Comparison of ENCODE assay signal across 8 mouse cellular contexts in genomic region chr6:116651437-116652118, GRCm38 (mm10). TPM values are rescaled to one million over a fixed set of nuclear protein-coding genes. Genes with fewer than 3 reads are reported as not detected.
A peak's percentile ranks its signal among the peaks of the same experiment; 100 is the strongest.
DNase-seq lines count a peak whose midpoint lies in the region; ATAC-seq lines count a peak whose summit lies in the region.

No protein-coding gene starts in this region.

- H3K9me3 ChIP-seq in hindbrain, embryonic 14.5 days (ENCODE audit: control insufficient read depth, low read length): no peaks in the 10 kb centered on the region
- H3K9me3 ChIP-seq in hindbrain, embryonic 11.5 days (ENCODE audit: control insufficient read depth, low read length): no peaks in the 10 kb centered on the region
- H3K9me3 ChIP-seq in lung, embryonic 15.5 days: no peaks in the 10 kb centered on the region

- H3K4me3 ChIP-seq in hindbrain, embryonic 14.5 days (replicated peaks; ENCODE audit: low read length): no peak overlapping the region
- H3K4me3 ChIP-seq in hindbrain, embryonic 11.5 days (ENCODE audit: low read depth, low read length): no peak overlapping the region
- peak overlapping the region; percentile 29 for H3K4me3 ChIP-seq in lung, embryonic 15.5 days

- no peak for DNase-seq in hindbrain, embryonic 14.5 days (ENCODE audit: low spot score)
- DNase-seq in hindbrain, embryonic 11.5 days (ENCODE audit: low spot score): no peak
- peak; percentile 50 for DNase-seq in gastrocnemius, postnatal 14 days
- peak; percentile 63 for DNase-seq in kidney, adult 18-20 months
- no peak for DNase-seq in thymus, adult 18-20 months
- no peak for DNase-seq in left cerebral cortex, adult 8-10 months (ENCODE audit: low spot score in 2 of 2)
- DNase-seq in left cerebral cortex, adult 9 months (ENCODE audit: low spot score in 2 of 2): no peak

- H3K27ac ChIP-seq in hindbrain, embryonic 14.5 days: no peak overlapping the region
- H3K27ac ChIP-seq in hindbrain, embryonic 11.5 days (ENCODE audit: low read depth, low read length): no peak overlapping the region
- no peak overlapping the region for H3K27ac ChIP-seq in lung, embryonic 15.5 days

- no peaks in the 10 kb centered on the region for H3K36me3 ChIP-seq in hindbrain, embryonic 14.5 days (replicated peaks; ENCODE audit: control insufficient read depth, insufficient read depth)
- no peaks in the 10 kb centered on the region for H3K36me3 ChIP-seq in hindbrain, embryonic 11.5 days (ENCODE audit: control insufficient read depth, insufficient read depth, low read length)
- no peaks in the 10 kb centered on the region for H3K36me3 ChIP-seq in lung, embryonic 15.5 days

- 76% methylated on average over 20 of the region's 20 CpGs for WGBS in hindbrain, embryonic 14.5 days
- WGBS in hindbrain, embryonic 11.5 days: 81% methylated on average over 20 of the region's 20 CpGs
- WGBS in lung, embryonic 15.5 days: 51% methylated on average over 20 of the region's 20 CpGs

- no peaks in the 10 kb centered on the region for H3K4me1 ChIP-seq in hindbrain, embryonic 14.5 days (replicated peaks; ENCODE audit: control insufficient read depth, insufficient read depth, low read length)
- no peaks in the 10 kb centered on the region for H3K4me1 ChIP-seq in hindbrain, embryonic 11.5 days (replicated peaks; ENCODE audit: control insufficient read depth, insufficient read depth, low read length)
- peaks cover 15% of the 10 kb centered on the region; the same call in 1 of the 2 replicates for H3K4me1 ChIP-seq in lung, embryonic 15.5 days

- ATAC-seq in hindbrain, embryonic 14.5 days (ENCODE audit: low FRiP score): no peak
- no peak for ATAC-seq in hindbrain, embryonic 11.5 days (ENCODE audit: low FRiP score)
- ATAC-seq in lung, embryonic 15.5 days (ENCODE audit: borderline replicate concordance, extremely low read depth, low FRiP score, low TSS enrichment): no peak

- no peak overlapping the region for H3K9ac ChIP-seq in hindbrain, embryonic 14.5 days
- H3K9ac ChIP-seq in hindbrain, embryonic 11.5 days (ENCODE audit: low read depth, low read length): no peak overlapping the region
- H3K9ac ChIP-seq in lung, embryonic 15.5 days: peak overlapping the region; percentile 22; the same call in 1 of the 2 replicates

- H3K27me3 ChIP-seq in hindbrain, embryonic 14.5 days (ENCODE audit: control insufficient read depth, insufficient read depth, low read length): no peaks in the 10 kb centered on the region
- H3K27me3 ChIP-seq in hindbrain, embryonic 11.5 days (ENCODE audit: control insufficient read depth, insufficient read depth, low read length): no peaks in the 10 kb centered on the region
- H3K27me3 ChIP-seq in lung, embryonic 15.5 days: no peaks in the 10 kb centered on the region

- peak overlapping the region; percentile 11; the same call in 1 of the 2 replicates for H3K4me2 ChIP-seq in hindbrain, embryonic 14.5 days (replicated peaks)
- no peak overlapping the region for H3K4me2 ChIP-seq in hindbrain, embryonic 11.5 days (replicated peaks; ENCODE audit: low read depth, low read length)
- H3K4me2 ChIP-seq in lung, embryonic 15.5 days: peak overlapping the region; percentile 47

- intact Hi-C loops in gastrocnemius, postnatal 14 days (cut with DNase I; ENCODE audit: low total_unique reads): no loop called here

RNA-seq across cellular contexts. Expression of gene Depp1, which starts 1.2 kb away (rescaled TPM):
- 8.2 and 8.7 TPM in 2 replicates for polyA plus RNA-seq in hindbrain, embryonic 14.5 days (2014; fragmentation: Nextera tagmentation; extraction: Ambion mirVana)
- polyA plus RNA-seq in hindbrain, embryonic 11.5 days (2014; fragmentation: Nextera tagmentation; extraction: Ambion mirVana): 9.8 and 12.0 TPM in 2 replicates
- 10 to 100 TPM in 1 of 2 experiments, 1 to 10 TPM in 1; 7.4 to 43.8 TPM for total RNA-seq in gastrocnemius, postnatal 14 days (2021)
- 33.2 and 38.0 TPM in 2 replicates for polyA plus RNA-seq in lung, embryonic 15.5 days (2015; fragmentation: Nextera tagmentation; extraction: Ambion mirVana)
- total RNA-seq in left cerebral cortex, adult 8-10 months (2022): 1 to 10 TPM; 1.7 to 3.3 (median 2.4) TPM

RNA-seq across cellular contexts. Expression of gene Rassf4, which starts 22.2 kb away (rescaled TPM):
- polyA plus RNA-seq in hindbrain, embryonic 14.5 days (2014; fragmentation: Nextera tagmentation; extraction: Ambion mirVana): 30.3 and 33.1 TPM in 2 replicates
- 60.7 and 78.3 TPM in 2 replicates for polyA plus RNA-seq in hindbrain, embryonic 11.5 days (2014; fragmentation: Nextera tagmentation; extraction: Ambion mirVana)
- total RNA-seq in gastrocnemius, postnatal 14 days (2021): 1 to 10 TPM; 5.1 to 5.2 TPM
- 6.0 TPM in 2 replicates for polyA plus RNA-seq in lung, embryonic 15.5 days (2015; fragmentation: Nextera tagmentation; extraction: Ambion mirVana)
- total RNA-seq in left cerebral cortex, adult 8-10 months (2022): 1 to 10 TPM; 6.2 to 8.6 (median 7.4) TPM

RNA-seq across cellular contexts. Expression of gene Zfp422, which starts 22.8 kb away (rescaled TPM):
- polyA plus RNA-seq in hindbrain, embryonic 14.5 days (2014; fragmentation: Nextera tagmentation; extraction: Ambion mirVana): 138 and 146 TPM in 2 replicates
- 313 and 337 TPM in 2 replicates for polyA plus RNA-seq in hindbrain, embryonic 11.5 days (2014; fragmentation: Nextera tagmentation; extraction: Ambion mirVana)
- 10 to 100 TPM; 12.6 to 14.8 TPM for total RNA-seq in gastrocnemius, postnatal 14 days (2021)
- 162 and 169 TPM in 2 replicates for polyA plus RNA-seq in lung, embryonic 15.5 days (2015; fragmentation: Nextera tagmentation; extraction: Ambion mirVana)
- total RNA-seq in left cerebral cortex, adult 8-10 months (2022): 10 to 100 TPM; 19.5 to 32.6 (median 23.2) TPM

Comparison
In these comparisons a context has a peak if more than half of its experiments do, and no peak if none do; other contexts are left out.
1. DNase-seq: peak in gastrocnemius, postnatal 14 days (single experiment) and kidney, adult 18-20 months (single experiment); none in hindbrain, embryonic 14.5 days (single experiment), hindbrain, embryonic 11.5 days (single experiment), thymus, adult 18-20 months (0 of 2), left cerebral cortex, adult 8-10 months (0 of 2) and left cerebral cortex, adult 9 months (0 of 2).